Mouse (Mus musculus) frontal cortex, postnatal 25 days (tissue): ENCODE data around the gene Qk.

Source experiments
- DNase-seq, 2 experiments: peaks; one replicate each; pipeline ENCODE4 v3.0.0; 2022; ENCODE audit warnings: low spot score in 2 of 2

The Qk gene

GRCm38 (mm10) chr17:10251252-10251958 lies 68.2 kb downstream of the Qk start:
- no peak for DNase-seq

- DNase-seq, result no peak
These were observed 79.6 kb downstream of the Qk start for GRCm38 (mm10) chr17:10240081-10240480.

GRCm38 (mm10) chr17:10236595-10236994 lies 83.1 kb downstream of the Qk start:
- no peak for DNase-seq

GRCm38 (mm10) chr17:10232406-10232805 lies 87.2 kb downstream of the Qk start:
- no peak for DNase-seq

GRCm38 (mm10) chr17:10227798-10228538 lies 91.7 kb downstream of the Qk start:
- DNase-seq, result no peak

- no peak for DNase-seq
These were observed 103.5 kb downstream of the Qk start for GRCm38 (mm10) chr17:10216164-10216563.

GRCm38 (mm10) chr17:10209154-10209777 lies 110.4 kb downstream of the Qk start:
- DNase-seq, result no peak

- DNase-seq, result no peak
These were observed 121.0 kb downstream of the Qk start for GRCm38 (mm10) chr17:10198662-10199061.

GRCm38 (mm10) chr17:10198231-10198630 lies 121.4 kb downstream of the Qk start:
- DNase-seq, result no peak

- DNase-seq, result no peak
These were observed 124.0 kb downstream of the Qk start for GRCm38 (mm10) chr17:10195703-10196102.

GRCm38 (mm10) chr17:10190857-10191256 lies 128.8 kb downstream of the Qk start:
- DNase-seq, result no peak

- no peak for DNase-seq
These were observed 131.2 kb downstream of the Qk start for GRCm38 (mm10) chr17:10188481-10188880.

- no peak for DNase-seq
These were observed 132.1 kb downstream of the Qk start for GRCm38 (mm10) chr17:10187431-10188020.

- no peak for DNase-seq
These were observed 137.9 kb downstream of the Qk start for GRCm38 (mm10) chr17:10181761-10182160.

GRCm38 (mm10) chr17:10177096-10177495 lies 142.6 kb downstream of the Qk start:
- DNase-seq, result no peak

GRCm38 (mm10) chr17:10161258-10161657 lies 158.4 kb downstream of the Qk start:
- no peak for DNase-seq

- DNase-seq, result no peak
These were observed 159.2 kb downstream of the Qk start for GRCm38 (mm10) chr17:10160415-10160814.

GRCm38 (mm10) chr17:10152808-10153413 lies 166.7 kb downstream of the Qk start:
- no peak for DNase-seq
